Mouse (Mus musculus) neural tube, embryonic 13.5 days (tissue): Measurements from ENCODE around the gene Cdh22. TPM values are rescaled to one million over a fixed set of nuclear protein-coding genes. Genes with fewer than 3 reads are reported as not detected.

Experiments
- ATAC-seq: fragments of 200-750 bp; cut with Nextera tagmentation; 2 replicates; pipeline ENCODE4 v1.8.0; 2017; ENCODE audit warnings: low read depth, mild to moderate bottlenecking, moderate TSS enrichment, moderate library complexity
- H3K27ac ChIP-seq: fragments of 300-500 bp; sonication (generic); replicated peaks from 2 replicates; pipeline ENCODE4 v1.5.1; 2015; ENCODE audit warnings: moderate library complexity, mild to moderate bottlenecking, inconsistent platforms
- H3K27me3 ChIP-seq: fragments of 300-500 bp; sonication (generic); 2 replicates; pipeline ENCODE4 v1.6.1; 2015; ENCODE audit warnings: mild to moderate bottlenecking, inconsistent platforms
- H3K36me3 ChIP-seq: fragments of 300-500 bp; sonication (generic); 2 replicates; pipeline ENCODE4 v1.6.1; 2015; ENCODE audit warnings: mild to moderate bottlenecking, inconsistent platforms
- H3K4me1 ChIP-seq: fragments of 300-500 bp; sonication (generic); replicated peaks from 2 replicates; pipeline ENCODE4 v1.6.1; 2015; ENCODE audit warnings: inconsistent platforms
- H3K4me2 ChIP-seq: fragments of 300-500 bp; sonication (generic); 2 replicates; pipeline ENCODE4 v1.6.1; 2015; ENCODE audit warnings: inconsistent platforms, mild to moderate bottlenecking, moderate library complexity
- H3K4me3 ChIP-seq: fragments of 300-500 bp; sonication (generic); 2 replicates; pipeline ENCODE4 v1.5.1; 2015; ENCODE audit warnings: mild to moderate bottlenecking, inconsistent platforms
- H3K9ac ChIP-seq: fragments of 300-500 bp; sonication (generic); 2 replicates; pipeline ENCODE4 v1.6.1; 2015; ENCODE audit warnings: moderate library complexity, mild to moderate bottlenecking, inconsistent platforms
- H3K9me3 ChIP-seq: fragments of 300-500 bp; sonication (generic); 2 replicates; pipeline ENCODE4 v1.6.1; 2016; ENCODE audit warnings: inconsistent platforms
- WGBS: fragments of 180-500 bp; shearing (Covaris S2); methylation state at CpG from one replicate; pipeline ENCODE4 v1.1.7; 2015; 5-methylcytosine and 5-hydroxymethylcytosine counted together
- polyA plus RNA-seq: library from polyadenylated mRNA; unstranded; fragments of >200 nt; fragmentation: Nextera tagmentation; extraction: Ambion mirVana; gene quantifications from 2 replicates; pipeline ENCODE4 v1.2.1, GENCODE M21; 2015

Gene Cdh22
- polyA plus RNA-seq, 1 experiment from 2014 or later: 11.4 TPM

- Histone ChIP-seq H3K36me3 (no peaks in the 10 kb centered on the region), H3K27me3 (peaks cover 80% of the 10 kb centered on the region), H3K27ac (no peak overlapping the region), H3K9me3 (no peaks in the 10 kb centered on the region), H3K9ac (no peak overlapping the region), H3K4me3 (no peak overlapping the region), H3K4me1 (peaks cover 46% of the 10 kb centered on the region), H3K4me2 (no peak overlapping the region)
- no peak for ATAC-seq
- WGBS: 13% methylated on average over 18 of the region's 18 CpGs
Observed at GRCm38 (mm10) chr2:165166664-165167435, 67.8 kb downstream of the Cdh22 start.

- no peak for ATAC-seq
- H3K4me1 ChIP-seq: peaks cover 73% of the 10 kb centered on the region
- 10% methylated on average over 5 of the region's 5 CpGs for WGBS
Observed at GRCm38 (mm10) chr2:165162221-165162620, 72.4 kb downstream of the Cdh22 start.

GRCm38 (mm10) chr2:165160466-165160865 is 74.2 kb downstream of the Cdh22 start:
- 15% methylated on average over 5 of the region's 5 CpGs for WGBS

More at GRCm38 (mm10) chr2:165162221-165162620, 72.4 kb downstream of the Cdh22 start:
- no peaks in the 10 kb centered on the region for H3K9me3 ChIP-seq
- no peaks in the 10 kb centered on the region for H3K36me3 ChIP-seq
- no peak overlapping the region for H3K4me2 ChIP-seq
- H3K4me3 ChIP-seq: no peak overlapping the region
- H3K27me3 ChIP-seq: peaks cover 56% of the 10 kb centered on the region
- H3K9ac ChIP-seq: no peak overlapping the region
- H3K27ac ChIP-seq: no peak overlapping the region

GRCm38 (mm10) chr2:165159055-165159688 is 75.5 kb downstream of the Cdh22 start:
- H3K9ac ChIP-seq: no peak overlapping the region
- peaks cover 50% of the 10 kb centered on the region for H3K27me3 ChIP-seq
- peak; percentile 62 for ATAC-seq
- WGBS: 13% methylated on average over 15 of the region's 15 CpGs
- H3K4me1 ChIP-seq: peaks cover 57% of the 10 kb centered on the region
- H3K36me3 ChIP-seq: no peaks in the 10 kb centered on the region
- no peaks in the 10 kb centered on the region for H3K9me3 ChIP-seq
- H3K27ac ChIP-seq: peak overlapping the region; percentile 57
- no peak overlapping the region for H3K4me3 ChIP-seq
- H3K4me2 ChIP-seq: no peak overlapping the region

More at GRCm38 (mm10) chr2:165160466-165160865, 74.2 kb downstream of the Cdh22 start:
- no peak overlapping the region for H3K27ac ChIP-seq
- no peak overlapping the region for H3K9ac ChIP-seq
- H3K36me3 ChIP-seq: no peaks in the 10 kb centered on the region
- H3K4me3 ChIP-seq: no peak overlapping the region
- H3K4me2 ChIP-seq: no peak overlapping the region
- no peaks in the 10 kb centered on the region for H3K9me3 ChIP-seq
- no peak for ATAC-seq
- H3K4me1 ChIP-seq: peaks cover 60% of the 10 kb centered on the region
- H3K27me3 ChIP-seq: peaks cover 53% of the 10 kb centered on the region

- Histone ChIP-seq H3K4me3 (no peak overlapping the region), H3K27ac (peak overlapping the region; percentile 57), H3K9ac (no peak overlapping the region), H3K36me3 (no peaks in the 10 kb centered on the region), H3K9me3 (no peaks in the 10 kb centered on the region), H3K27me3 (peaks cover 56% of the 10 kb centered on the region), H3K4me2 (no peak overlapping the region), H3K4me1 (peaks cover 51% of the 10 kb centered on the region)
- ATAC-seq: no peak
- 35% methylated on average over 4 of the region's 4 CpGs for WGBS
Observed at GRCm38 (mm10) chr2:165158317-165158716, 76.3 kb downstream of the Cdh22 start.

- no peak for ATAC-seq
- H3K9ac ChIP-seq: peak overlapping the region; percentile 22; the same call in 1 of the 2 replicates
- H3K4me2 ChIP-seq: no peak overlapping the region
- H3K27me3 ChIP-seq: peaks cover 53% of the 10 kb centered on the region
- no peak overlapping the region for H3K4me3 ChIP-seq
- peaks cover 51% of the 10 kb centered on the region for H3K4me1 ChIP-seq
- no peaks in the 10 kb centered on the region for H3K9me3 ChIP-seq
- H3K36me3 ChIP-seq: no peaks in the 10 kb centered on the region
- WGBS: 31% methylated on average over 11 of the region's 11 CpGs
- peak overlapping the region; percentile 57 for H3K27ac ChIP-seq
Observed at GRCm38 (mm10) chr2:165157900-165158299, 76.8 kb downstream of the Cdh22 start.

GRCm38 (mm10) chr2:165153006-165153405 is 81.6 kb downstream of the Cdh22 start:
- Histone ChIP-seq H3K36me3 (no peaks in the 10 kb centered on the region), H3K4me3 (no peak overlapping the region), H3K27me3 (peaks cover 40% of the 10 kb centered on the region), H3K4me1 (peaks cover 47% of the 10 kb centered on the region), H3K4me2 (no peak overlapping the region), H3K27ac (no peak overlapping the region), H3K9me3 (no peaks in the 10 kb centered on the region), H3K9ac (no peak overlapping the region)
- 30% methylated on average over 12 of the region's 12 CpGs for WGBS
- ATAC-seq: no peak; the same call in 1 of the 2 replicates

- Histone ChIP-seq H3K27ac (no peak overlapping the region), H3K4me3 (no peak overlapping the region), H3K4me1 (peaks cover 45% of the 10 kb centered on the region), H3K36me3 (no peaks in the 10 kb centered on the region), H3K9me3 (no peaks in the 10 kb centered on the region), H3K4me2 (no peak overlapping the region), H3K27me3 (peaks cover 38% of the 10 kb centered on the region), H3K9ac (no peak overlapping the region)
- 60% methylated on average over 3 of the region's 3 CpGs for WGBS
- ATAC-seq: no peak
Observed at GRCm38 (mm10) chr2:165149741-165150140, 84.9 kb downstream of the Cdh22 start.

GRCm38 (mm10) chr2:165145821-165146220 is 88.8 kb downstream of the Cdh22 start:
- Histone ChIP-seq H3K9me3 (no peaks in the 10 kb centered on the region), H3K4me1 (peaks cover 38% of the 10 kb centered on the region), H3K4me2 (no peak overlapping the region), H3K9ac (no peak overlapping the region), H3K36me3 (no peaks in the 10 kb centered on the region), H3K27me3 (peaks cover 55% of the 10 kb centered on the region), H3K27ac (no peak overlapping the region), H3K4me3 (no peak overlapping the region)
- no peak for ATAC-seq
- WGBS: 39% methylated on average over 13 of the region's 13 CpGs

GRCm38 (mm10) chr2:165143487-165143886 is 91.2 kb downstream of the Cdh22 start:
- 71% methylated on average over 14 of the region's 14 CpGs for WGBS
- Histone ChIP-seq H3K4me1 (peaks cover 29% of the 10 kb centered on the region), H3K27ac (no peak overlapping the region), H3K27me3 (peaks cover 67% of the 10 kb centered on the region), H3K9ac (no peak overlapping the region), H3K36me3 (no peaks in the 10 kb centered on the region), H3K4me2 (no peak overlapping the region), H3K4me3 (no peak overlapping the region), H3K9me3 (no peaks in the 10 kb centered on the region)
- ATAC-seq: no peak

GRCm38 (mm10) chr2:165136049-165136448 is 98.6 kb downstream of the Cdh22 start:
- WGBS: 6% methylated on average over 16 of the region's 16 CpGs
- Histone ChIP-seq H3K9me3 (no peaks in the 10 kb centered on the region), H3K4me2 (no peak overlapping the region), H3K9ac (peak overlapping the region; percentile 31; the same call in 1 of the 2 replicates), H3K4me1 (peaks cover 55% of the 10 kb centered on the region), H3K36me3 (no peaks in the 10 kb centered on the region), H3K27ac (peak overlapping the region; percentile 55), H3K27me3 (peaks cover 31% of the 10 kb centered on the region), H3K4me3 (no peak overlapping the region)
- peak; percentile 47; the same call in 1 of the 2 replicates for ATAC-seq

- no peaks in the 10 kb centered on the region for H3K9me3 ChIP-seq
- no peaks in the 10 kb centered on the region for H3K36me3 ChIP-seq
- H3K4me3 ChIP-seq: no peak overlapping the region
- H3K27me3 ChIP-seq: peaks cover 23% of the 10 kb centered on the region; the same call in 1 of the 2 replicates
- H3K4me2 ChIP-seq: peak overlapping the region; percentile 11; the same call in 1 of the 2 replicates
- H3K4me1 ChIP-seq: peaks cover 53% of the 10 kb centered on the region
- no peak for ATAC-seq
- no peak overlapping the region; the same call in 1 of the 2 replicates for H3K9ac ChIP-seq
- WGBS: 0% methylated on average over 15 of the region's 15 CpGs
- peak overlapping the region; percentile 52 for H3K27ac ChIP-seq
Observed at GRCm38 (mm10) chr2:165133566-165133965, 101.1 kb downstream of the Cdh22 start.
